Mouse (Mus musculus) ovary, adult 18-20 months (tissue): ENCODE measurements around the gene Gpr1.
"Not testable (repeated sequence)": the region's sequence is repeated elsewhere in the genome, so short reads cannot be mapped to it uniquely, and the experiment has no call there.

ENCODE experiments used
- DNase-seq: peaks from one replicate; pipeline ENCODE4 v3.0.0; 2022; ENCODE audit warnings: low spot score, mixed read lengths

Gpr1 gene

GRCm38 (mm10) chr1:63219277-63219676 is 4.9 kb upstream of the Gpr1 start:
- no peak for DNase-seq

GRCm38 (mm10) chr1:63214631-63215030 is 288 bp upstream of the Gpr1 start:
- DNase-seq, result no peak

GRCm38 (mm10) chr1:63213478-63214270 is 669 bp downstream of the Gpr1 start:
- no peak for DNase-seq

GRCm38 (mm10) chr1:63209861-63210529 is 4.3 kb downstream of the Gpr1 start:
- no peak for DNase-seq

- no peak for DNase-seq
Observed at GRCm38 (mm10) chr1:63207607-63208006, 6.7 kb downstream of the Gpr1 start.

- no peak for DNase-seq
Observed at GRCm38 (mm10) chr1:63204660-63205394, 9.5 kb downstream of the Gpr1 start.

GRCm38 (mm10) chr1:63203950-63204659 is 10.2 kb downstream of the Gpr1 start:
- no peak for DNase-seq

- DNase-seq, result no peak
Observed at GRCm38 (mm10) chr1:63203471-63203870, 10.9 kb downstream of the Gpr1 start.

GRCm38 (mm10) chr1:63201672-63202071 is 12.7 kb downstream of the Gpr1 start:
- no peak for DNase-seq

- no peak for DNase-seq
Observed at GRCm38 (mm10) chr1:63200322-63200721, 14.0 kb downstream of the Gpr1 start.

GRCm38 (mm10) chr1:63199387-63199786 is 15.0 kb downstream of the Gpr1 start:
- no peak for DNase-seq

GRCm38 (mm10) chr1:63195848-63196512 is 18.4 kb downstream of the Gpr1 start:
- DNase-seq, result no peak

- no peak for DNase-seq
Observed at GRCm38 (mm10) chr1:63192306-63193065, 21.9 kb downstream of the Gpr1 start.

GRCm38 (mm10) chr1:63190851-63191250 is 23.5 kb downstream of the Gpr1 start:
- DNase-seq, result no peak

GRCm38 (mm10) chr1:63188536-63188935 is 25.8 kb downstream of the Gpr1 start:
- no peak for DNase-seq

- DNase-seq, result not testable (repeated sequence)
Observed at GRCm38 (mm10) chr1:63185430-63185829, 28.9 kb downstream of the Gpr1 start.

GRCm38 (mm10) chr1:63182636-63183270 is 31.6 kb downstream of the Gpr1 start:
- no peak for DNase-seq

- DNase-seq, result peak; percentile 32
Observed at GRCm38 (mm10) chr1:63182212-63182611, 32.1 kb downstream of the Gpr1 start.

- no peak for DNase-seq
Observed at GRCm38 (mm10) chr1:63181480-63181879, 32.9 kb downstream of the Gpr1 start.

- peak; percentile 81 for DNase-seq
Observed at GRCm38 (mm10) chr1:63181019-63181418, 33.3 kb downstream of the Gpr1 start.
